Mouse (Mus musculus) G1E (cell line): ENCODE measurements around the gene Pde4d.

Experiments used
- CTCF ChIP-seq: IDR thresholded peaks from 2 replicates; pipeline ENCODE4 v1.5.1; 2012; ENCODE audit warnings: low read depth, low read length, inconsistent platforms, mixed read lengths
- GATA1 ChIP-seq: IDR thresholded peaks from 2 replicates; pipeline ENCODE4 v1.6.1; 2012; ENCODE audit warnings: borderline replicate concordance, low read length, inconsistent platforms, mixed read lengths

DNA sequence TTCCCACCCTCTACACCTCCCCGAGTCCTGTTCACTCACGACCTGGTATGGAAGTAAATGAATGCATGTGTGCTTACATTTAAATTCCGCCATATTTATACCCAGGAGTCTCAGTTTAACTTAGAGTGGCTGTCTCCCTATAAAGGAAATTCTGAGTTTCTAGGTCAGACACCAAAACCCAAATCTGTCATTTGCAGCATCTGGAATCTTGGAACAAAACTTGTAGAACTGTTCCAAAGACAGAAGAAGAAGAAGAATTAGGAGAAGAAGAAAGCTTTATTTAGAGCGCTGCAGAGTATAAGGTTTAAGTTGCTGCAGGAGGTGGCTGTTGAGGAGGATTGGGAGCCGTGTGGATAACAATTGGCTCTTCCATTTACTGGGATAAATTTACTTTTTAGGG lies 1179.5 kb downstream of the Pde4d start:
- TF ChIP-seq GATA1 (no peak), CTCF (no peak)
